8 mouse cellular contexts compared by ENCODE assay signal in the genomic region with DNA sequence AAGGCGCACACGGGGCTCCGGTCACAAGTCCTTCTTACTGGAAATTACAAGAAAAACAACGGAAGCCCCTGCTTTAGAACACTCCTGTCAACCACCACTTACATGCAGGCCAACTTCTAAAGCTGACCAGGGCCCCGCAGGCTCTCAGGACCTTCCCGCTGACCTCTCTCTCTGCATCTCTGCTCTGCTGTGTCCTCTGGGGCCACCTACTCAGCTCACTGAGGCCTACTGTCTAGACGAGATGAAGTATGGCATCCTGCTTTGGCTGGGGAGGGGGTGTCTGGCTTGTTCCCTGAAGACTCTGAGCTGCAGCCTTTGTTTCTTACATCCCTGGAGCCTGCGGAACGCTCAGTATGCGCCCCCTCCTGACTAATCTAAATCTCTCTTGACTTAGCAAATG.
DNase-seq lines count a peak whose midpoint lies in the region; ATAC-seq and TF ChIP-seq lines count a peak whose summit lies in the region.

No protein-coding gene starts in this region.

- peak overlapping the region; percentile 20; the same call in 1 of the 2 replicates for H3K4me2 ChIP-seq in kidney, embryonic 15.5 days
- H3K4me2 ChIP-seq in hindbrain, embryonic 16.5 days (ENCODE audit: low read length) = no peak overlapping the region
- H3K4me2 ChIP-seq in midbrain, postnatal 0 days (ENCODE audit: low read depth, low read length, poor library complexity, severe bottlenecking) = no peak overlapping the region

- DNase-seq in kidney, adult 18-20 months = no peak
- DNase-seq in embryo, embryonic 9.5 days (ENCODE audit: extremely low spot score) = peak; percentile 67
- DNase-seq in midbrain, postnatal 0 days (ENCODE audit: low spot score) = no peak
- no peak for DNase-seq in cerebellum, postnatal 36 days
- no peak for DNase-seq in right cerebral cortex, postnatal 14 days
- no peak for DNase-seq in right cerebral cortex, postnatal 36 days (ENCODE audit: low spot score in 2 of 2)

- peak; percentile 88 for ATAC-seq in kidney, embryonic 15.5 days (replicated peaks; ENCODE audit: low FRiP score)
- peak; percentile 64 for ATAC-seq in hindbrain, embryonic 16.5 days
- ATAC-seq in midbrain, postnatal 0 days (ENCODE audit: low FRiP score) = 0 out of 2 replicates have a peak, but pooled peaks have one; percentile 35

- H3K27me3 ChIP-seq in kidney, embryonic 15.5 days = no peaks in the 10 kb centered on the region
- no peaks in the 10 kb centered on the region for H3K27me3 ChIP-seq in hindbrain, embryonic 16.5 days (replicated peaks; ENCODE audit: control insufficient read depth, insufficient read depth, low read length)
- no peaks in the 10 kb centered on the region for H3K27me3 ChIP-seq in midbrain, postnatal 0 days (ENCODE audit: insufficient read depth, low read length)

- peaks cover 15% of the 10 kb centered on the region for H3K36me3 ChIP-seq in kidney, embryonic 15.5 days
- H3K36me3 ChIP-seq in hindbrain, embryonic 16.5 days (ENCODE audit: control insufficient read depth, insufficient read depth, low read length) = no peaks in the 10 kb centered on the region
- no peaks in the 10 kb centered on the region for H3K36me3 ChIP-seq in midbrain, postnatal 0 days (ENCODE audit: insufficient read depth, low read length)

- no peak overlapping the region for H3K9ac ChIP-seq in kidney, embryonic 15.5 days
- H3K9ac ChIP-seq in hindbrain, embryonic 16.5 days (ENCODE audit: low read depth, low read length) = no peak overlapping the region
- no peak overlapping the region for H3K9ac ChIP-seq in midbrain, postnatal 0 days (replicated peaks; ENCODE audit: low read length, poor library complexity, severe bottlenecking)

- WGBS in kidney, embryonic 15.5 days = 15% methylated on average over 10 of the region's 10 CpGs
- 46% methylated on average over 10 of the region's 10 CpGs for WGBS in hindbrain, embryonic 16.5 days
- WGBS in midbrain, postnatal 0 days = 46% methylated on average over 10 of the region's 10 CpGs

- no peak for TF ChIP-seq CTCF in midbrain, postnatal 0 days (IDR thresholded peaks at IDR 0.05)

- peak overlapping the region; percentile 89 for H3K27ac ChIP-seq in kidney, embryonic 15.5 days
- no peak overlapping the region for H3K27ac ChIP-seq in hindbrain, embryonic 16.5 days (ENCODE audit: low read depth, low read length)
- H3K27ac ChIP-seq in midbrain, postnatal 0 days (ENCODE audit: low read depth, low read length) = no peak overlapping the region

- peaks cover 46% of the 10 kb centered on the region for H3K4me1 ChIP-seq in kidney, embryonic 15.5 days
- no peaks in the 10 kb centered on the region for H3K4me1 ChIP-seq in hindbrain, embryonic 16.5 days (ENCODE audit: control insufficient read depth, insufficient read depth, low read depth, low read length)
- no peaks in the 10 kb centered on the region; the same call in 1 of the 2 replicates for H3K4me1 ChIP-seq in midbrain, postnatal 0 days (ENCODE audit: insufficient read depth, low read length)

- no peak overlapping the region for H3K4me3 ChIP-seq in kidney, embryonic 15.5 days (replicated peaks)
- no peak overlapping the region for H3K4me3 ChIP-seq in hindbrain, embryonic 16.5 days (ENCODE audit: low read length)
- H3K4me3 ChIP-seq in midbrain, postnatal 0 days (ENCODE audit: low read depth, low read length) = no peak overlapping the region

- H3K9me3 ChIP-seq in kidney, embryonic 15.5 days (replicated peaks) = no peaks in the 10 kb centered on the region
- H3K9me3 ChIP-seq in hindbrain, embryonic 16.5 days (ENCODE audit: control insufficient read depth, low read length) = no peaks in the 10 kb centered on the region
- no peaks in the 10 kb centered on the region for H3K9me3 ChIP-seq in midbrain, postnatal 0 days (ENCODE audit: low read length)

Comparison
In these comparisons a context has a peak if more than half of its experiments do, and no peak if none do; other contexts are left out.
1. ATAC-seq: peak in every context shown above with its lines; median percentile 88 in kidney, embryonic 15.5 days; 64 in hindbrain, embryonic 16.5 days; 35 in midbrain, postnatal 0 days.